In genomic region chr5:104345241-104345630, GRCm38 (mm10) we compare ENCODE assay signal across 25 mouse cellular contexts. TPM values are rescaled to one million over a fixed set of nuclear protein-coding genes. Genes with fewer than 3 reads are reported as not detected.
DNase-seq lines count a peak whose midpoint lies in the region; ATAC-seq lines count a peak whose summit lies in the region.
"Had no signal": no experiment of that assay in that cellular context is flagged by ENCODE, and none has a peak within 500 bp of the region (broad histone marks: within the 10 kb centered on the region; RNA-seq: fewer than 3 reads in every experiment).

No protein-coding gene starts in this region.

- no peak overlapping the region for H3K27ac ChIP-seq in embryonic facial prominence, embryonic 11.5 days (replicated peaks; ENCODE audit: low read depth, low read length)
- no peak overlapping the region for H3K27ac ChIP-seq in limb, embryonic 15.5 days
- H3K27ac ChIP-seq in hindbrain, embryonic 11.5 days (ENCODE audit: low read depth, low read length) = no peak overlapping the region
- no peak overlapping the region for H3K27ac ChIP-seq in forebrain, embryonic 15.5 days (replicated peaks)
- H3K27ac ChIP-seq: embryonic facial prominence, embryonic 15.5 days; gastrocnemius, adult 2 months; kidney, postnatal 0 days; midbrain, embryonic 12.5 days had no signal

- DNase-seq in heart, postnatal 10 days = peak; percentile 24 to 40
- DNase-seq in heart, postnatal 36 days = no peak
- peak; percentile 45 for DNase-seq in A20 (ENCODE audit: low read depth, low spot score)
- peak; percentile 35 for DNase-seq in embryonic facial prominence, embryonic 11.5 days (ENCODE audit: low spot score)
- DNase-seq in gastrocnemius, postnatal 4 days (ENCODE audit: low spot score in 2 of 2) = no peak
- DNase-seq in hindbrain, embryonic 11.5 days (ENCODE audit: low spot score) = no peak
- DNase-seq: cerebellum, adult 11-12 months; cerebellum, postnatal 36 days; gastrocnemius, adult 2 months; spleen, adult 18-20 months; thymus, postnatal 25 days had no signal

- 62% methylated on average over 6 of the region's 6 CpGs for WGBS in embryonic facial prominence, embryonic 11.5 days
- WGBS in limb, embryonic 15.5 days = 49% methylated on average over 6 of the region's 6 CpGs
- WGBS in hindbrain, embryonic 11.5 days = 85% methylated on average over 6 of the region's 6 CpGs
- WGBS in forebrain, embryonic 15.5 days = 82% methylated on average over 6 of the region's 6 CpGs

- H3K4me2 ChIP-seq in embryonic facial prominence, embryonic 11.5 days (ENCODE audit: low read depth, low read length) = no peak overlapping the region
- H3K4me2 ChIP-seq in limb, embryonic 15.5 days = no peak overlapping the region
- H3K4me2 ChIP-seq in hindbrain, embryonic 11.5 days (replicated peaks; ENCODE audit: low read depth, low read length) = no peak overlapping the region
- no peak overlapping the region for H3K4me2 ChIP-seq in forebrain, embryonic 15.5 days (replicated peaks)
- H3K4me2 ChIP-seq: embryonic facial prominence, embryonic 15.5 days; liver, embryonic 11.5 days; midbrain, embryonic 12.5 days had no signal

- H3K27me3 ChIP-seq in embryonic facial prominence, embryonic 11.5 days (ENCODE audit: control insufficient read depth, insufficient read depth, low read length) = no peaks in the 10 kb centered on the region
- H3K27me3 ChIP-seq in limb, embryonic 15.5 days = no peaks in the 10 kb centered on the region
- H3K27me3 ChIP-seq in hindbrain, embryonic 11.5 days (ENCODE audit: control insufficient read depth, insufficient read depth, low read length) = no peaks in the 10 kb centered on the region
- H3K27me3 ChIP-seq in forebrain, embryonic 15.5 days = no peaks in the 10 kb centered on the region
- H3K27me3 ChIP-seq: embryonic facial prominence, embryonic 15.5 days; midbrain, embryonic 12.5 days had no signal

- ATAC-seq in embryonic facial prominence, embryonic 11.5 days (replicated peaks; ENCODE audit: insufficient number of reproducible peaks, low FRiP score, low TSS enrichment, low read depth) = no peak
- 0 out of 2 replicates have a peak, but pooled peaks have one; percentile 65 for ATAC-seq in limb, embryonic 15.5 days (ENCODE audit: insufficient number of reproducible peaks, low FRiP score, low TSS enrichment, low read depth)
- no peak for ATAC-seq in hindbrain, embryonic 11.5 days (ENCODE audit: low FRiP score)
- no peak for ATAC-seq in forebrain, embryonic 15.5 days (replicated peaks)
- ATAC-seq: activated CD4-positive, CD25-positive, alpha-beta regulatory T cell, adult 4 months; forebrain, embryonic 14.5 days had no signal

- H3K9ac ChIP-seq in embryonic facial prominence, embryonic 11.5 days (replicated peaks; ENCODE audit: low read length) = no peak overlapping the region
- H3K9ac ChIP-seq in limb, embryonic 15.5 days = no peak overlapping the region
- no peak overlapping the region for H3K9ac ChIP-seq in hindbrain, embryonic 11.5 days (ENCODE audit: low read depth, low read length)
- no peak overlapping the region for H3K9ac ChIP-seq in forebrain, embryonic 15.5 days (replicated peaks)
- H3K9ac ChIP-seq: embryonic facial prominence, embryonic 15.5 days; midbrain, embryonic 12.5 days had no signal

- no peaks in the 10 kb centered on the region for H3K9me3 ChIP-seq in embryonic facial prominence, embryonic 11.5 days (replicated peaks; ENCODE audit: control insufficient read depth, low read length)
- H3K9me3 ChIP-seq in limb, embryonic 15.5 days = no peaks in the 10 kb centered on the region
- H3K9me3 ChIP-seq in hindbrain, embryonic 11.5 days (ENCODE audit: control insufficient read depth, low read length) = no peaks in the 10 kb centered on the region
- H3K9me3 ChIP-seq in forebrain, embryonic 15.5 days = no peaks in the 10 kb centered on the region
- H3K9me3 ChIP-seq: embryonic facial prominence, embryonic 15.5 days; midbrain, embryonic 12.5 days had no signal

- no peak overlapping the region for H3K4me3 ChIP-seq in embryonic facial prominence, embryonic 11.5 days (ENCODE audit: low read depth, low read length)
- no peak overlapping the region for H3K4me3 ChIP-seq in limb, embryonic 15.5 days
- no peak overlapping the region for H3K4me3 ChIP-seq in hindbrain, embryonic 11.5 days (ENCODE audit: low read depth, low read length)
- H3K4me3 ChIP-seq in forebrain, embryonic 15.5 days = no peak overlapping the region
- H3K4me3 ChIP-seq: embryonic facial prominence, embryonic 15.5 days; gastrocnemius, adult 2 months; midbrain, embryonic 12.5 days; myocyte had no signal

- H3K36me3 ChIP-seq in embryonic facial prominence, embryonic 11.5 days (replicated peaks; ENCODE audit: control insufficient read depth, insufficient read depth, low read depth, low read length) = no peaks in the 10 kb centered on the region
- no peaks in the 10 kb centered on the region for H3K36me3 ChIP-seq in limb, embryonic 15.5 days
- H3K36me3 ChIP-seq in hindbrain, embryonic 11.5 days (ENCODE audit: control insufficient read depth, insufficient read depth, low read length) = no peaks in the 10 kb centered on the region
- H3K36me3 ChIP-seq in forebrain, embryonic 15.5 days = no peaks in the 10 kb centered on the region
- H3K36me3 ChIP-seq: embryonic facial prominence, embryonic 15.5 days; midbrain, embryonic 12.5 days had no signal

- no peaks in the 10 kb centered on the region for H3K4me1 ChIP-seq in embryonic facial prominence, embryonic 11.5 days (ENCODE audit: control insufficient read depth, insufficient read depth, low read length)
- no peaks in the 10 kb centered on the region for H3K4me1 ChIP-seq in limb, embryonic 15.5 days
- H3K4me1 ChIP-seq in hindbrain, embryonic 11.5 days (replicated peaks; ENCODE audit: control insufficient read depth, insufficient read depth, low read length) = no peaks in the 10 kb centered on the region
- H3K4me1 ChIP-seq in forebrain, embryonic 15.5 days = no peaks in the 10 kb centered on the region
- H3K4me1 ChIP-seq: embryonic facial prominence, embryonic 15.5 days; midbrain, embryonic 12.5 days had no signal

- intact Hi-C loops in heart, postnatal 10 days (cut with DNase I) = loop anchor here (2.0 to 10.0 kb wide), 2 partner anchors 88 to 980 kb away; no protein-coding TSS in a partner anchor
- intact Hi-C loops in heart, postnatal 36 days (cut with DNase I) = loop anchor here (1.0 kb wide), 1 partner anchor 101 kb away; no protein-coding TSS in a partner anchor

RNA-seq across cellular contexts. Expression of gene Mepe, which starts 20.1 kb away (rescaled TPM):
- total RNA-seq in heart, postnatal 10 days (2021) = not detected
- not detected for total RNA-seq in heart, postnatal 36 days (2021)
- not detected in 2 replicates for polyA plus RNA-seq in embryonic facial prominence, embryonic 11.5 days (2014; fragmentation: Nextera tagmentation; extraction: Ambion mirVana)
- 0.12 and 0.16 TPM in 2 replicates for polyA plus RNA-seq in limb, embryonic 15.5 days (2015; fragmentation: Nextera tagmentation; extraction: Ambion mirVana)
- total RNA-seq in gastrocnemius, postnatal 4 days (2021) = not detected
- not detected in 2 replicates for polyA plus RNA-seq in hindbrain, embryonic 11.5 days (2014; fragmentation: Nextera tagmentation; extraction: Ambion mirVana)
- not detected in 2 replicates for polyA plus RNA-seq in forebrain, embryonic 15.5 days (2015; fragmentation: Nextera tagmentation; extraction: Ambion mirVana)
- total RNA-seq: gastrocnemius, adult 2 months had no signal
- polyA plus RNA-seq: activated CD4-positive, CD25-positive, alpha-beta regulatory T cell, adult 4 months; brain, embryonic 14.5 days; forebrain, embryonic 14.5 days; heart, embryonic 16.5 days; intestine, embryonic 14.5 days; kidney, postnatal 0 days; liver, embryonic 11.5 days; lung, embryonic 16.5 days; midbrain, embryonic 12.5 days; myocyte; stomach, embryonic 16.5 days had no signal

RNA-seq across cellular contexts. Expression of gene Ibsp, which starts 46.3 kb away (rescaled TPM):
- not detected for total RNA-seq in heart, postnatal 10 days (2021)
- total RNA-seq in heart, postnatal 36 days (2021) = not detected
- polyA plus RNA-seq in embryonic facial prominence, embryonic 11.5 days (2014; fragmentation: Nextera tagmentation; extraction: Ambion mirVana) = 0.10 and 0.32 TPM in 2 replicates
- polyA plus RNA-seq in limb, embryonic 15.5 days (2015; fragmentation: Nextera tagmentation; extraction: Ambion mirVana) = 275 and 459 TPM in 2 replicates
- total RNA-seq in gastrocnemius, postnatal 4 days (2021) = not detected
- polyA plus RNA-seq in hindbrain, embryonic 11.5 days (2014; fragmentation: Nextera tagmentation; extraction: Ambion mirVana) = 0.11 TPM in 1 of 2 replicates, not detected in the other
- 0.63 and 2.1 TPM in 2 replicates for polyA plus RNA-seq in forebrain, embryonic 15.5 days (2015; fragmentation: Nextera tagmentation; extraction: Ambion mirVana)
- total RNA-seq: gastrocnemius, adult 2 months had no signal
- polyA plus RNA-seq: activated CD4-positive, CD25-positive, alpha-beta regulatory T cell, adult 4 months; kidney, postnatal 0 days; liver, embryonic 11.5 days; midbrain, embryonic 12.5 days had no signal

Comparison
In these comparisons a context has a peak if more than half of its experiments do, and no peak if none do; other contexts are left out.
1. DNase-seq: peak in heart, postnatal 10 days (2 of 2), A20 (single experiment) and embryonic facial prominence, embryonic 11.5 days (single experiment); none in heart, postnatal 36 days (0 of 2), gastrocnemius, postnatal 4 days (0 of 2) and hindbrain, embryonic 11.5 days (single experiment).
2. RNA of gene Ibsp, which starts 46.3 kb away (polyA plus RNA-seq): 275 to 459 TPM in limb, embryonic 15.5 days; 0.63 to 2.1 TPM in forebrain, embryonic 15.5 days, 0.10 to 0.32 TPM in embryonic facial prominence, embryonic 11.5 days and 0.11 TPM in hindbrain, embryonic 11.5 days; every median in the first group is over 10 times any median in the second.